8 mouse cellular contexts compared by ENCODE assay signal in genomic region chr11:101138536-101139181, GRCm38 (mm10). TPM values are rescaled to one million over a fixed set of nuclear protein-coding genes. Genes with fewer than 3 reads are reported as not detected.
DNase-seq lines count a peak whose midpoint lies in the region; ATAC-seq and TF ChIP-seq lines count a peak whose summit lies in the region.

No protein-coding gene starts in this region.

- peak overlapping the region; percentile 34 for H3K4me2 ChIP-seq in heart, postnatal 0 days (ENCODE audit: low read depth, low read length)
- H3K4me2 ChIP-seq in neural tube, embryonic 14.5 days (ENCODE audit: low read depth, low read length), result 0 out of 2 replicates have a peak overlapping the region, but pooled peaks have one; percentile 7

- WGBS in heart, postnatal 0 days, result 38% methylated on average over 15 of the region's 15 CpGs
- WGBS in limb, embryonic 10.5 days, result 25% methylated on average over 15 of the region's 15 CpGs
- WGBS in neural tube, embryonic 14.5 days, result 16% methylated on average over 15 of the region's 15 CpGs
- 37% methylated on average over 15 of the region's 15 CpGs for WGBS in cerebellum, adult 2 months

- 0 out of 2 replicates have a peak, but pooled peaks have one; percentile 23 for ATAC-seq in heart, postnatal 0 days (ENCODE audit: insufficient read depth, low read depth)
- no peak for ATAC-seq in neural tube, embryonic 14.5 days (ENCODE audit: low read depth)

- peak; percentile 65 for DNase-seq in MEL (ENCODE audit: low read depth, low spot score)
- peak; percentile 63 to 74 for DNase-seq in adrenal gland, postnatal 36 days
- DNase-seq in heart, postnatal 0 days (ENCODE audit: low spot score), result no peak
- peak; percentile 56 for DNase-seq in limb, embryonic 10.5 days (ENCODE audit: low spot score)
- DNase-seq in cerebellum, adult 2 months, result no peak
- DNase-seq in layer of hippocampus, adult 2 months (ENCODE audit: low spot score in 2 of 2), result no peak
- DNase-seq in frontal cortex, postnatal 36 days (ENCODE audit: low spot score in 2 of 2), result no peak

- H3K27ac ChIP-seq in MEL (ENCODE audit: control insufficient read depth, low read depth, low read length), result no peak overlapping the region
- H3K27ac ChIP-seq in heart, postnatal 0 days (ENCODE audit: low read depth), result no peak overlapping the region
- H3K27ac ChIP-seq in limb, embryonic 10.5 days, result peak overlapping the region; percentile 7; the same call in 1 of the 2 replicates
- peak overlapping the region; percentile 52; the same call in 1 of the 2 replicates for H3K27ac ChIP-seq in neural tube, embryonic 14.5 days (ENCODE audit: low read depth, low read length)
- no peak overlapping the region for H3K27ac ChIP-seq in cerebellum, adult 2 months (ENCODE audit: insufficient read depth, low read length)
- H3K27ac ChIP-seq in layer of hippocampus, adult 2 months, result no peak overlapping the region

- no peaks in the 10 kb centered on the region for H3K9me3 ChIP-seq in MEL (replicated peaks; ENCODE audit: insufficient read depth, low read length)
- H3K9me3 ChIP-seq in heart, postnatal 0 days (replicated peaks; ENCODE audit: control insufficient read depth, low read length), result no peaks in the 10 kb centered on the region
- H3K9me3 ChIP-seq in limb, embryonic 10.5 days (replicated peaks), result no peaks in the 10 kb centered on the region
- H3K9me3 ChIP-seq in neural tube, embryonic 14.5 days (ENCODE audit: control insufficient read depth, low read length), result no peaks in the 10 kb centered on the region

- H3K79me2 ChIP-seq in MEL (ENCODE audit: control insufficient read depth, insufficient read depth, low read length, poor library complexity), result no peaks in the 10 kb centered on the region

- H3K36me3 ChIP-seq in MEL (ENCODE audit: control insufficient read depth in 1 of 2, insufficient read depth in 2 of 2, low read length in 2 of 2), result no peaks in the 10 kb centered on the region
- H3K36me3 ChIP-seq in heart, postnatal 0 days (replicated peaks; ENCODE audit: control insufficient read depth, insufficient read depth, low read length), result no peaks in the 10 kb centered on the region
- no peaks in the 10 kb centered on the region for H3K36me3 ChIP-seq in limb, embryonic 10.5 days
- no peaks in the 10 kb centered on the region for H3K36me3 ChIP-seq in neural tube, embryonic 14.5 days (ENCODE audit: control insufficient read depth, insufficient read depth, low read length)

- H3K4me1 ChIP-seq in MEL (ENCODE audit: control insufficient read depth in 1 of 2, insufficient read depth in 2 of 2, low read length in 2 of 2), result peaks cover 0 to 15% of the 10 kb centered on the region in 2 experiments; a peak in 1 of 4 replicates
- H3K4me1 ChIP-seq in heart, postnatal 0 days (ENCODE audit: control insufficient read depth, insufficient read depth), result 0 out of 2 replicates have a peak, but pooled peaks cover 6% of the 10 kb centered on the region
- peaks cover 18% of the 10 kb centered on the region for H3K4me1 ChIP-seq in limb, embryonic 10.5 days
- peaks cover 3% of the 10 kb centered on the region; the same call in 1 of the 2 replicates for H3K4me1 ChIP-seq in neural tube, embryonic 14.5 days (ENCODE audit: control insufficient read depth, insufficient read depth, low read length)
- H3K4me1 ChIP-seq in cerebellum, adult 2 months (ENCODE audit: control insufficient read depth, insufficient read depth, low read length), result peaks cover 9% of the 10 kb centered on the region; the same call in 1 of the 2 replicates

- peaks cover 0 to 6% of the 10 kb centered on the region in 2 experiments; a peak in 2 of 4 replicates for H3K27me3 ChIP-seq in MEL (ENCODE audit: control insufficient read depth in 1 of 2, insufficient read depth in 2 of 2, low read length in 2 of 2)
- H3K27me3 ChIP-seq in heart, postnatal 0 days (ENCODE audit: control insufficient read depth, insufficient read depth, low read length), result no peaks in the 10 kb centered on the region
- H3K27me3 ChIP-seq in limb, embryonic 10.5 days (ENCODE audit: low read depth, poor library complexity, severe bottlenecking), result peaks cover 28% of the 10 kb centered on the region
- H3K27me3 ChIP-seq in neural tube, embryonic 14.5 days (ENCODE audit: control insufficient read depth, insufficient read depth, low read length), result no peaks in the 10 kb centered on the region
- H3K27me3 ChIP-seq in cerebellum, adult 2 months (ENCODE audit: control insufficient read depth, insufficient read depth, low read length), result no peaks in the 10 kb centered on the region

- TF ChIP-seq RAD21 in MEL (IDR thresholded peaks at IDR 0.05; ENCODE audit: low read depth, low read length), result no peak

- no peak for TF ChIP-seq POLR2A in MEL (IDR thresholded peaks at IDR 0.05; ENCODE audit: control insufficient read depth in 1 of 2, insufficient read depth in 1 of 2, low read depth in 1 of 2, low read length in 2 of 2, poor library complexity in 1 of 2)
- TF ChIP-seq POLR2A in cerebellum, adult 2 months (IDR thresholded peaks at IDR 0.05; ENCODE audit: borderline replicate concordance, insufficient read depth, low read length), result no peak

- peak overlapping the region; percentile 46 to 68 for H3K4me3 ChIP-seq in MEL (ENCODE audit: control insufficient read depth in 1 of 2, insufficient read depth in 1 of 2, low read depth in 2 of 2, low read length in 2 of 2)
- H3K4me3 ChIP-seq in heart, postnatal 0 days (ENCODE audit: low read depth, low read length), result no peak overlapping the region
- peak overlapping the region; percentile 32 for H3K4me3 ChIP-seq in limb, embryonic 10.5 days
- no peak overlapping the region for H3K4me3 ChIP-seq in neural tube, embryonic 14.5 days (ENCODE audit: low read depth, low read length)
- no peak overlapping the region for H3K4me3 ChIP-seq in cerebellum, adult 2 months (replicated peaks; ENCODE audit: insufficient read depth, low read depth, low read length)
- H3K4me3 ChIP-seq in layer of hippocampus, adult 2 months, result no peak overlapping the region

- peak overlapping the region; percentile 35 for H3K9ac ChIP-seq in MEL (ENCODE audit: control insufficient read depth, low read depth, low read length, poor library complexity, severe bottlenecking)
- H3K9ac ChIP-seq in heart, postnatal 0 days (replicated peaks; ENCODE audit: low read depth, low read length), result no peak overlapping the region
- H3K9ac ChIP-seq in neural tube, embryonic 14.5 days (replicated peaks; ENCODE audit: low read depth, low read length), result no peak overlapping the region

- TF ChIP-seq EP300 in MEL (IDR thresholded peaks at IDR 0.05; ENCODE audit: low read depth in 1 of 2, low read length in 2 of 2), result no peak
- no peak for TF ChIP-seq EP300 in heart, postnatal 0 days (IDR thresholded peaks at IDR 0.05; ENCODE audit: low read depth)

- TF ChIP-seq CTCF in MEL (IDR thresholded peaks at IDR 0.05 in 2 of 3, conservative IDR thresholded peaks at IDR 0.05 in 1 of 3; ENCODE audit: control insufficient read depth in 1 of 3, insufficient read depth in 1 of 3, low read depth in 2 of 3, low read length in 3 of 3, poor library complexity in 1 of 3, severe bottlenecking in 1 of 3), result no peak
- TF ChIP-seq CTCF in heart, postnatal 0 days (IDR thresholded peaks at IDR 0.05; ENCODE audit: low read depth), result no peak
- TF ChIP-seq CTCF in cerebellum, adult 2 months (IDR thresholded peaks at IDR 0.05; ENCODE audit: borderline replicate concordance, insufficient read depth, low read depth, low read length), result no peak
- TF ChIP-seq CTCF in layer of hippocampus, adult 2 months (conservative IDR thresholded peaks at IDR 0.05), result no peak

RNA-seq across cellular contexts. Expression of gene Tubg2, which starts 17.0 kb away (rescaled TPM):
- not detected in 2 replicates for total RNA-seq in MEL (2012; rRNA removed)
- polyA plus RNA-seq in MEL (2012; ENCODE audit: insufficient read depth in 1 of 2, insufficient read length in 2 of 2, low read depth in 1 of 2, low replicate concordance in 2 of 2, missing spikeins in 1 of 2), result not detected
- 1 to 10 TPM; 5.9 to 7.0 TPM for total RNA-seq in adrenal gland, postnatal 36 days (2021)
- 0.08 TPM in 1 of 2 replicates, not detected in the other for total RNA-seq in heart, postnatal 0 days (2014; rRNA removed; ENCODE audit: low replicate concordance)
- polyA plus RNA-seq in heart, postnatal 0 days (2015; fragmentation: Nextera tagmentation; extraction: Ambion mirVana), result 1.8 and 2.1 TPM in 2 replicates
- 2.5 and 3.0 TPM in 2 replicates for polyA plus RNA-seq in limb, embryonic 10.5 days (2016; fragmentation: Nextera tagmentation; extraction: Ambion mirVana)
- 48.5 and 62.6 TPM in 2 replicates for polyA plus RNA-seq in neural tube, embryonic 14.5 days (2014; fragmentation: Nextera tagmentation; extraction: Ambion mirVana)
- 44.3 and 47.8 TPM in 2 replicates for polyA plus RNA-seq in cerebellum, adult 2 months (2012; rRNA removed)
- 10 to 100 TPM; 40.2 to 44.5 TPM for total RNA-seq in layer of hippocampus, adult 2 months (2021)

RNA-seq across cellular contexts. Expression of gene Tubg1, which starts 18.9 kb away (rescaled TPM):
- 60.0 and 68.1 TPM in 2 replicates for total RNA-seq in MEL (2012; rRNA removed)
- polyA plus RNA-seq in MEL (2012; ENCODE audit: insufficient read depth in 1 of 2, insufficient read length in 2 of 2, low read depth in 1 of 2, low replicate concordance in 2 of 2, missing spikeins in 1 of 2), result 100 to 1,000 TPM; 125 to 183 TPM
- total RNA-seq in adrenal gland, postnatal 36 days (2021), result 10 to 100 TPM; 41.3 to 42.7 TPM
- 47.4 and 54.8 TPM in 2 replicates for total RNA-seq in heart, postnatal 0 days (2014; rRNA removed; ENCODE audit: low replicate concordance)
- 38.7 and 39.4 TPM in 2 replicates for polyA plus RNA-seq in heart, postnatal 0 days (2015; fragmentation: Nextera tagmentation; extraction: Ambion mirVana)
- polyA plus RNA-seq in limb, embryonic 10.5 days (2016; fragmentation: Nextera tagmentation; extraction: Ambion mirVana), result 145 and 158 TPM in 2 replicates
- polyA plus RNA-seq in neural tube, embryonic 14.5 days (2014; fragmentation: Nextera tagmentation; extraction: Ambion mirVana), result 63.3 and 63.7 TPM in 2 replicates
- polyA plus RNA-seq in cerebellum, adult 2 months (2012; rRNA removed), result 39.1 and 39.3 TPM in 2 replicates
- total RNA-seq in layer of hippocampus, adult 2 months (2021), result 10 to 100 TPM; 41.7 to 42.6 TPM

RNA-seq across cellular contexts. Expression of gene Retreg3, which starts 19.0 kb away (rescaled TPM):
- 17.0 and 24.6 TPM in 2 replicates for total RNA-seq in MEL (2012; rRNA removed)
- 10 to 100 TPM in 1 of 2 experiments, not detected in 1; 23.4 TPM for polyA plus RNA-seq in MEL (2012; ENCODE audit: insufficient read depth in 1 of 2, insufficient read length in 2 of 2, low read depth in 1 of 2, low replicate concordance in 2 of 2, missing spikeins in 1 of 2)
- 10 to 100 TPM; 53.2 to 57.2 TPM for total RNA-seq in adrenal gland, postnatal 36 days (2021)
- total RNA-seq in heart, postnatal 0 days (2014; rRNA removed; ENCODE audit: low replicate concordance), result 44.8 and 47.6 TPM in 2 replicates
- 11.3 and 11.7 TPM in 2 replicates for polyA plus RNA-seq in heart, postnatal 0 days (2015; fragmentation: Nextera tagmentation; extraction: Ambion mirVana)
- 17.8 and 17.9 TPM in 2 replicates for polyA plus RNA-seq in limb, embryonic 10.5 days (2016; fragmentation: Nextera tagmentation; extraction: Ambion mirVana)
- polyA plus RNA-seq in neural tube, embryonic 14.5 days (2014; fragmentation: Nextera tagmentation; extraction: Ambion mirVana), result 10.6 and 17.6 TPM in 2 replicates
- 87.3 and 90.1 TPM in 2 replicates for polyA plus RNA-seq in cerebellum, adult 2 months (2012; rRNA removed)
- total RNA-seq in layer of hippocampus, adult 2 months (2021), result 10 to 100 TPM; 55.0 to 56.6 TPM

RNA-seq across cellular contexts. Expression of gene Cntnap1, which starts 31.7 kb away (rescaled TPM):
- not detected in 2 replicates for total RNA-seq in MEL (2012; rRNA removed)
- under 1 TPM in 1 of 2 experiments, not detected in 1; 0.01 TPM for polyA plus RNA-seq in MEL (2012; ENCODE audit: insufficient read depth in 1 of 2, insufficient read length in 2 of 2, low read depth in 1 of 2, low replicate concordance in 2 of 2, missing spikeins in 1 of 2)
- 1 to 10 TPM; 4.6 to 4.9 TPM for total RNA-seq in adrenal gland, postnatal 36 days (2021)
- total RNA-seq in heart, postnatal 0 days (2014; rRNA removed; ENCODE audit: low replicate concordance), result 0.54 and 1.4 TPM in 2 replicates
- 0.20 and 0.21 TPM in 2 replicates for polyA plus RNA-seq in heart, postnatal 0 days (2015; fragmentation: Nextera tagmentation; extraction: Ambion mirVana)
- 0.04 and 0.09 TPM in 2 replicates for polyA plus RNA-seq in limb, embryonic 10.5 days (2016; fragmentation: Nextera tagmentation; extraction: Ambion mirVana)
- 7.5 and 8.3 TPM in 2 replicates for polyA plus RNA-seq in neural tube, embryonic 14.5 days (2014; fragmentation: Nextera tagmentation; extraction: Ambion mirVana)
- 151 and 169 TPM in 2 replicates for polyA plus RNA-seq in cerebellum, adult 2 months (2012; rRNA removed)
- total RNA-seq in layer of hippocampus, adult 2 months (2021), result 100 to 1,000 TPM; 169 to 171 TPM

RNA-seq across cellular contexts. Expression of gene Plekhh3, which starts 32.5 kb away (rescaled TPM):
- total RNA-seq in MEL (2012; rRNA removed), result 0.81 and 1.4 TPM in 2 replicates
- 1 to 10 TPM in 1 of 2 experiments, not detected in 1; 1.5 TPM for polyA plus RNA-seq in MEL (2012; ENCODE audit: insufficient read depth in 1 of 2, insufficient read length in 2 of 2, low read depth in 1 of 2, low replicate concordance in 2 of 2, missing spikeins in 1 of 2)
- 10 to 100 TPM; 21.5 to 30.0 TPM for total RNA-seq in adrenal gland, postnatal 36 days (2021)
- 22.0 and 23.2 TPM in 2 replicates for total RNA-seq in heart, postnatal 0 days (2014; rRNA removed; ENCODE audit: low replicate concordance)
- 9.5 and 10.6 TPM in 2 replicates for polyA plus RNA-seq in heart, postnatal 0 days (2015; fragmentation: Nextera tagmentation; extraction: Ambion mirVana)
- polyA plus RNA-seq in limb, embryonic 10.5 days (2016; fragmentation: Nextera tagmentation; extraction: Ambion mirVana), result 1.9 and 3.0 TPM in 2 replicates
- polyA plus RNA-seq in neural tube, embryonic 14.5 days (2014; fragmentation: Nextera tagmentation; extraction: Ambion mirVana), result 7.2 and 10.5 TPM in 2 replicates
- polyA plus RNA-seq in cerebellum, adult 2 months (2012; rRNA removed), result 67.6 and 71.0 TPM in 2 replicates
- total RNA-seq in layer of hippocampus, adult 2 months (2021), result 10 to 100 TPM; 14.5 to 15.4 TPM

Comparison
In these comparisons a context has a peak if more than half of its experiments do, and no peak if none do; other contexts are left out.
1. DNase-seq: peak in MEL (single experiment), adrenal gland, postnatal 36 days (2 of 2) and limb, embryonic 10.5 days (single experiment); none in heart, postnatal 0 days (single experiment), cerebellum, adult 2 months (0 of 2), layer of hippocampus, adult 2 months (0 of 2) and frontal cortex, postnatal 36 days (0 of 2).
2. H3K27ac ChIP-seq: peak in limb, embryonic 10.5 days (single experiment) and neural tube, embryonic 14.5 days (single experiment); none in MEL (single experiment), heart, postnatal 0 days (single experiment), cerebellum, adult 2 months (single experiment) and layer of hippocampus, adult 2 months (single experiment).
3. H3K4me3 ChIP-seq: peak in MEL (2 of 2) and limb, embryonic 10.5 days (single experiment); none in heart, postnatal 0 days (single experiment), neural tube, embryonic 14.5 days (single experiment), cerebellum, adult 2 months (single experiment) and layer of hippocampus, adult 2 months (single experiment).
4. RNA of gene Tubg2, which starts 17.0 kb away (polyA plus RNA-seq): 48.5 to 62.6 TPM in neural tube, embryonic 14.5 days and 44.3 to 47.8 TPM in cerebellum, adult 2 months; 2.5 to 3.0 TPM in limb, embryonic 10.5 days, 1.8 to 2.1 TPM in heart, postnatal 0 days and not detected in MEL; every median in the first group is over 10 times any median in the second.